In the genomic region with DNA sequence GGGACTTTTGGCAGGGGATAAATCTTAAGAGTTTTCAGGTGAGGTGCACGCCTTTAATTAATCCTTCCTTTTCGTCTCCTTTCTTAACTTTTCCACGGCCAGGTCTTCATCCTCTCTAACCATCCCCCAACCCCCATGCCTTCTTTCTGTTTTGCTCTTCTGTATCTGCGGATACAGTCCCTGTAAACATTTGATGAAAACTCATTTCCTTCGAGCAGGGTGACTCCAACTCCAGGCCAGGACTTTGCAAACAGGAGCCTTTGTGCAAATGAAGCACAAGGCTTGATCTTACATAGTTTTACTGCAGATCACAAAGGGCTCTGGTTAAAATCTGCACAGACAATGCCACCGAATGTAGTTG, we compare ENCODE assay signal across 10 mouse cellular contexts. TPM values are rescaled to one million over a fixed set of nuclear protein-coding genes. Genes with fewer than 3 reads are reported as not detected.
DNase-seq lines count a peak whose midpoint lies in the region; ATAC-seq and TF ChIP-seq lines count a peak whose summit lies in the region.
"Had no signal": no experiment of that assay in that cellular context is flagged by ENCODE, and none has a peak within 500 bp of the region (broad histone marks: within the 10 kb centered on the region; RNA-seq: fewer than 3 reads in every experiment).

No protein-coding gene starts in this region.

- peaks cover 4 to 8% of the 10 kb centered on the region in 2 experiments; a peak in 3 of 4 replicates for H3K4me1 ChIP-seq in heart, embryonic 14.5 days (ENCODE audit: control insufficient read depth in 2 of 2, insufficient read depth in 2 of 2, low read length in 2 of 2)
- H3K4me1 ChIP-seq in midbrain, embryonic 11.5 days (ENCODE audit: control insufficient read depth, insufficient read depth, low read length) = peaks cover 9% of the 10 kb centered on the region
- peaks cover 31% of the 10 kb centered on the region for H3K4me1 ChIP-seq in midbrain, embryonic 10.5 days
- peaks cover 17% of the 10 kb centered on the region for H3K4me1 ChIP-seq in lung, adult 2 months (ENCODE audit: control insufficient read depth, insufficient read depth, low read length)
- H3K4me1 ChIP-seq in stomach, embryonic 16.5 days (ENCODE audit: control insufficient read depth, insufficient read depth, low read length) = peaks cover 17% of the 10 kb centered on the region

- no peak overlapping the region for H3K9ac ChIP-seq in heart, embryonic 14.5 days (ENCODE audit: low read length)
- H3K9ac ChIP-seq in midbrain, embryonic 11.5 days (ENCODE audit: low read length) = no peak overlapping the region
- no peak overlapping the region for H3K9ac ChIP-seq in stomach, embryonic 16.5 days (ENCODE audit: low read length)

- no peaks in the 10 kb centered on the region for H3K36me3 ChIP-seq in heart, embryonic 14.5 days (ENCODE audit: control insufficient read depth, insufficient read depth, low read length)
- no peaks in the 10 kb centered on the region for H3K36me3 ChIP-seq in midbrain, embryonic 11.5 days (ENCODE audit: control insufficient read depth, insufficient read depth, low read length)
- no peaks in the 10 kb centered on the region for H3K36me3 ChIP-seq in midbrain, embryonic 10.5 days
- H3K36me3 ChIP-seq in stomach, embryonic 16.5 days (ENCODE audit: control insufficient read depth, insufficient read depth, low read length) = no peaks in the 10 kb centered on the region
- H3K36me3 ChIP-seq: embryonic facial prominence, embryonic 12.5 days had no signal

- peaks cover 6% of the 10 kb centered on the region for H3K27me3 ChIP-seq in heart, embryonic 14.5 days (ENCODE audit: control insufficient read depth, insufficient read depth, low read length)
- H3K27me3 ChIP-seq in midbrain, embryonic 11.5 days (ENCODE audit: control insufficient read depth, insufficient read depth, low read length) = no peaks in the 10 kb centered on the region
- peaks cover 22% of the 10 kb centered on the region; the same call in 1 of the 2 replicates for H3K27me3 ChIP-seq in midbrain, embryonic 10.5 days (ENCODE audit: low read depth, poor library complexity, severe bottlenecking)
- no peaks in the 10 kb centered on the region for H3K27me3 ChIP-seq in stomach, embryonic 16.5 days (ENCODE audit: control insufficient read depth, insufficient read depth, low read length)
- H3K27me3 ChIP-seq: embryonic facial prominence, embryonic 12.5 days had no signal

- H3K4me3 ChIP-seq in heart, embryonic 14.5 days (ENCODE audit: control insufficient read depth in 1 of 2, insufficient read depth in 1 of 2, low read depth in 1 of 2, low read length in 2 of 2) = no peak overlapping the region
- no peak overlapping the region for H3K4me3 ChIP-seq in midbrain, embryonic 11.5 days (ENCODE audit: low read depth, low read length)
- no peak overlapping the region for H3K4me3 ChIP-seq in midbrain, embryonic 10.5 days
- peak overlapping the region; percentile 52 for H3K4me3 ChIP-seq in lung, adult 2 months (replicated peaks; ENCODE audit: extremely low read depth, low read depth, low read length)
- peak overlapping the region; percentile 72; the same call in 1 of the 2 replicates for H3K4me3 ChIP-seq in stomach, embryonic 16.5 days (replicated peaks; ENCODE audit: low read length)

- whole genome bisulfite sequencing in heart, embryonic 14.5 days = 36% methylated on average over 6 of the region's 6 CpGs
- 34% methylated on average over 6 of the region's 6 CpGs for WGBS in midbrain, embryonic 11.5 days
- WGBS in midbrain, embryonic 10.5 days = 37% methylated on average over 6 of the region's 6 CpGs
- 14% methylated on average over 6 of the region's 6 CpGs for WGBS in lung, adult 2 months
- 25% methylated on average over 6 of the region's 6 CpGs for WGBS in stomach, embryonic 16.5 days

- no peak for DNase-seq in heart, adult 9 months (ENCODE audit: low spot score in 2 of 2)
- no peak for DNase-seq in midbrain, embryonic 11.5 days (ENCODE audit: low spot score, missing footprints)
- no peak for DNase-seq in midbrain, embryonic 10.5 days (ENCODE audit: low spot score)
- DNase-seq in lung, adult 2 months = no peak
- no peak for DNase-seq in T-cell, adult 2 months (ENCODE audit: low spot score)
- no peak for DNase-seq in frontal cortex, postnatal 10 days (ENCODE audit: low spot score in 2 of 2)

- H3K27ac ChIP-seq in heart, embryonic 14.5 days (replicated peaks in 1 of 2; ENCODE audit: control insufficient read depth in 1 of 2, insufficient read depth in 1 of 2, low read depth in 2 of 2, low read length in 2 of 2) = no peak overlapping the region
- H3K27ac ChIP-seq in midbrain, embryonic 11.5 days (ENCODE audit: low read depth, low read length) = no peak overlapping the region
- H3K27ac ChIP-seq in midbrain, embryonic 10.5 days (replicated peaks) = no peak overlapping the region
- no peak overlapping the region for H3K27ac ChIP-seq in stomach, embryonic 16.5 days (ENCODE audit: low read length)
- H3K27ac ChIP-seq: macrophage had no signal

- no peak for TF ChIP-seq CTCF in lung, adult 2 months (IDR thresholded peaks at IDR 0.05; ENCODE audit: insufficient read depth, low read length)

- peak overlapping the region; percentile 78 for H3K4me2 ChIP-seq in heart, embryonic 14.5 days (ENCODE audit: low read length)
- no peak overlapping the region for H3K4me2 ChIP-seq in midbrain, embryonic 11.5 days
- peak overlapping the region; percentile 76; the same call in 1 of the 2 replicates for H3K4me2 ChIP-seq in stomach, embryonic 16.5 days (ENCODE audit: low read depth, low read length)

- H3K9me3 ChIP-seq in heart, embryonic 14.5 days (ENCODE audit: control insufficient read depth, low read length) = no peaks in the 10 kb centered on the region
- no peaks in the 10 kb centered on the region for H3K9me3 ChIP-seq in midbrain, embryonic 11.5 days (ENCODE audit: control insufficient read depth, low read length)
- no peaks in the 10 kb centered on the region for H3K9me3 ChIP-seq in midbrain, embryonic 10.5 days (replicated peaks)
- H3K9me3 ChIP-seq in stomach, embryonic 16.5 days (replicated peaks; ENCODE audit: control insufficient read depth, low read length) = no peaks in the 10 kb centered on the region
- H3K9me3 ChIP-seq: embryonic facial prominence, embryonic 12.5 days had no signal

- no peak for ATAC-seq in heart, embryonic 14.5 days (ENCODE audit: insufficient number of reproducible peaks, insufficient read depth, low FRiP score, low read depth)
- peak; percentile 23; the same call in 1 of the 2 replicates for ATAC-seq in midbrain, embryonic 11.5 days (ENCODE audit: low FRiP score)
- no peak for ATAC-seq in stomach, embryonic 16.5 days (ENCODE audit: insufficient read depth, low FRiP score)

- TF ChIP-seq POLR2A in lung, adult 2 months (IDR thresholded peaks at IDR 0.05; ENCODE audit: borderline replicate concordance, extremely low read depth, low read depth, low read length) = no peak

RNA-seq across cellular contexts. Expression of a gene that starts 0.3 kb away (rescaled TPM):
- 5.5 and 6.5 TPM in 2 replicates for polyA plus RNA-seq in heart, embryonic 14.5 days (2014; fragmentation: Nextera tagmentation; extraction: Ambion mirVana)
- 4.9 and 5.4 TPM in 2 replicates for polyA plus RNA-seq in midbrain, embryonic 11.5 days (2014; fragmentation: Nextera tagmentation; extraction: Ambion mirVana)
- 3.6 and 4.1 TPM in 2 replicates for polyA plus RNA-seq in midbrain, embryonic 10.5 days (2016; fragmentation: Nextera tagmentation; extraction: Ambion mirVana)
- 31.3 and 35.3 TPM in 2 replicates for polyA plus RNA-seq in lung, adult 2 months (2012; rRNA removed)
- polyA plus RNA-seq in stomach, embryonic 16.5 days (2015; fragmentation: Nextera tagmentation; extraction: Ambion mirVana) = 7.8 and 8.0 TPM in 2 replicates

RNA-seq across cellular contexts. Expression of a gene that starts 14.8 kb away (rescaled TPM):
- polyA plus RNA-seq in heart, embryonic 14.5 days (2014; fragmentation: Nextera tagmentation; extraction: Ambion mirVana) = not detected in 2 replicates
- not detected in 2 replicates for polyA plus RNA-seq in midbrain, embryonic 11.5 days (2014; fragmentation: Nextera tagmentation; extraction: Ambion mirVana)
- not detected in 2 replicates for polyA plus RNA-seq in midbrain, embryonic 10.5 days (2016; fragmentation: Nextera tagmentation; extraction: Ambion mirVana)
- not detected in 2 replicates for polyA plus RNA-seq in lung, adult 2 months (2012; rRNA removed)
- polyA plus RNA-seq in stomach, embryonic 16.5 days (2015; fragmentation: Nextera tagmentation; extraction: Ambion mirVana) = 6.3 and 21.0 TPM in 2 replicates
- polyA plus RNA-seq: embryonic facial prominence, embryonic 12.5 days; macrophage had no signal

RNA-seq across cellular contexts. Expression of a gene that starts 37.2 kb away (rescaled TPM):
- polyA plus RNA-seq in heart, embryonic 14.5 days (2014; fragmentation: Nextera tagmentation; extraction: Ambion mirVana) = not detected in 2 replicates
- polyA plus RNA-seq in midbrain, embryonic 11.5 days (2014; fragmentation: Nextera tagmentation; extraction: Ambion mirVana) = not detected in 2 replicates
- polyA plus RNA-seq in midbrain, embryonic 10.5 days (2016; fragmentation: Nextera tagmentation; extraction: Ambion mirVana) = not detected in 2 replicates
- polyA plus RNA-seq in lung, adult 2 months (2012; rRNA removed) = 0.21 TPM in 1 of 2 replicates, not detected in the other
- polyA plus RNA-seq in stomach, embryonic 16.5 days (2015; fragmentation: Nextera tagmentation; extraction: Ambion mirVana) = 9.3 and 29.6 TPM in 2 replicates
- polyA plus RNA-seq: embryonic facial prominence, embryonic 12.5 days; macrophage had no signal

RNA-seq across cellular contexts. Expression of a gene that starts 52.8 kb away (rescaled TPM):
- polyA plus RNA-seq in heart, embryonic 14.5 days (2014; fragmentation: Nextera tagmentation; extraction: Ambion mirVana) = 0.57 and 1.1 TPM in 2 replicates
- polyA plus RNA-seq in midbrain, embryonic 11.5 days (2014; fragmentation: Nextera tagmentation; extraction: Ambion mirVana) = 0.42 TPM in 1 of 2 replicates, not detected in the other
- not detected in 2 replicates for polyA plus RNA-seq in midbrain, embryonic 10.5 days (2016; fragmentation: Nextera tagmentation; extraction: Ambion mirVana)
- polyA plus RNA-seq in lung, adult 2 months (2012; rRNA removed) = 3.2 and 11.7 TPM in 2 replicates
- 8.3 and 14.5 TPM in 2 replicates for polyA plus RNA-seq in stomach, embryonic 16.5 days (2015; fragmentation: Nextera tagmentation; extraction: Ambion mirVana)
- polyA plus RNA-seq: macrophage had no signal

Comparison
In these comparisons a context has a peak if more than half of its experiments do, and no peak if none do; other contexts are left out.
1. H3K4me3 ChIP-seq: peak in lung, adult 2 months (single experiment) and stomach, embryonic 16.5 days (single experiment); none in heart, embryonic 14.5 days (0 of 2), midbrain, embryonic 11.5 days (single experiment) and midbrain, embryonic 10.5 days (single experiment).